Mouse (Mus musculus): Measurements from ENCODE around the gene Frem2.

The Frem2 gene

DNA sequence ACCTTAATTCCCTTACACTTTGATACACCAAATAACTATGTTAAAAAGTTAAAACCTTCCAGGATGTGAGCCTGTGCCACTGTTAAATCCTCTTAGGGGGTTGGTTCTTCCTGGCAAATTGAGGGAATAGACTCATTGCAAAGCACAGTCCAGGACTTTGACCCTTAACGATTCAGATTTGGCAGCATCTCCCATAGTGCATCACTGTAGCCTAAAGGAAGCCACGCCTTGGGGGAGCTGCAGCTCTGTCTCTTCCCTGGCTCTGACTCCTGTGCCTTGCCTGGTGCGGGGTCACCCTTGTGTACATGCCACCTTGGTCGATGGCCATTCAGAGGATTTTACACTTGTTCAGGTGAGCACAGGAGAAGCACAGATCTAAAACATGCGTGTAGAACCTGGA, 187.5 kb downstream of the Frem2 start:
- DNase-seq (ENCODE audit: low read depth in 2 of 2, low spot score in 2 of 2) = no peak

- DNase-seq (ENCODE audit: low read depth in 2 of 2, low spot score in 2 of 2) = no peak
Observed at GRCm38 (mm10) chr3:53467356-53467755, 189.8 kb downstream of the Frem2 start.

GRCm38 (mm10) chr3:53466481-53466880, 190.7 kb downstream of the Frem2 start:
- no peak for DNase-seq (ENCODE audit: low read depth in 2 of 2, low spot score in 2 of 2)

GRCm38 (mm10) chr3:53465330-53465729, 191.8 kb downstream of the Frem2 start:
- DNase-seq (ENCODE audit: low read depth in 2 of 2, low spot score in 2 of 2) = no peak

DNA sequence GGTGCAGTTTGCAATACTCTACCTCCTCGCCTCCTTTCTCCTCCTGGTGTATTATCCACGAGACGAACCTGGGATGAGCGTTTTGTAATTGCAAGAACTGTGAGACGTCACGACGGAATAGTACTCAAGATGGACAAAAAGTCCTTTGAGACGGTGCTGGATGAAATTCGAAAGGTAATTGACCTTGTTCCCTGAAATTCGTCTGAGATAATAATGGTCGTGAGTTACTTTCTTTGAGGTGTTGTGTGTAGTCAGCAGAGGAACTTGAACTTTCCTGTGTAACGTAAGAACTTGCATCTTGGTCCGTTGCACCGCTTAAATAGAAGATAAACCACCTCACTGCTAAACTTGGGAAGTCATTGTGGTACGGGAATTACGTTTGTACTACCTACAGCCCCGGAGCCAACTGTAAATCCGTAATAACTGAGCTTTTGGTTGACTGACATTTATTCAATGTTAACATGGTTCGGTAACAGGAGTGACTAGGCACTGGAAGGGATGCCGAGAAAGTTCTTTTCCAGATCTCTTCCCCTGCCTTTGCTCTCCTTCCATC, 192.9 kb downstream of the Frem2 start:
- no peak for DNase-seq (ENCODE audit: low read depth in 2 of 2, low spot score in 2 of 2)
